Mouse (Mus musculus) hindbrain, postnatal 0 days (tissue): ENCODE results near the gene Sobp. TPM values are rescaled to one million over a fixed set of nuclear protein-coding genes. Genes with fewer than 3 reads are reported as not detected.
A peak's percentile ranks its signal among the peaks of the same experiment; 100 is the strongest.

Source experiments
- ATAC-seq: fragments of 200-750 bp; cut with Nextera tagmentation; 2 replicates; pipeline ENCODE4 v1.8.0; 2017; ENCODE audit warnings: mild to moderate bottlenecking, moderate TSS enrichment, moderate library complexity
- DNase-seq: peaks from one replicate; pipeline ENCODE4 v3.0.0-alpha.2; 2015; ENCODE audit warnings: low spot score
- H3K27ac ChIP-seq: fragments of 300-500 bp; sonication (generic); 2 replicates; pipeline ENCODE4 v1.5.1; 2014; ENCODE audit warnings: mild to moderate bottlenecking
- H3K27me3 ChIP-seq: fragments of 300-500 bp; sonication (generic); 2 replicates; pipeline ENCODE4 v1.6.1; 2014; ENCODE audit warnings: low read length, mixed read lengths; ENCODE audit not compliant: insufficient read depth
- H3K36me3 ChIP-seq: fragments of 300-500 bp; sonication (generic); 2 replicates; pipeline ENCODE4 v1.6.1; 2014; ENCODE audit warnings: low read length, mixed read lengths; ENCODE audit not compliant: insufficient read depth
- H3K4me1 ChIP-seq: fragments of 300-500 bp; sonication (generic); 2 replicates; pipeline ENCODE4 v1.6.1; 2014; ENCODE audit warnings: antibody characterized with exemption, low read length, mixed read lengths; ENCODE audit not compliant: insufficient read depth
- H3K4me2 ChIP-seq: fragments of 300-500 bp; sonication (generic); 2 replicates; pipeline ENCODE4 v1.6.1; 2014; ENCODE audit warnings: low read depth, mild to moderate bottlenecking, low read length, moderate library complexity, mixed read lengths
- H3K4me3 ChIP-seq: fragments of 300-500 bp; sonication (generic); 2 replicates; pipeline ENCODE4 v1.5.1; 2014; ENCODE audit warnings: low read length
- H3K9ac ChIP-seq: fragments of 300-500 bp; sonication (generic); replicated peaks from 2 replicates; pipeline ENCODE4 v1.6.1; 2014; ENCODE audit warnings: mild to moderate bottlenecking, low read length, moderate library complexity, mixed read lengths
- H3K9me3 ChIP-seq: fragments of 300-500 bp; sonication (generic); 2 replicates; pipeline ENCODE4 v1.6.1; 2016; ENCODE audit warnings: low read length, mixed read lengths
- CTCF ChIP-seq: IDR thresholded peaks from 2 replicates; pipeline ENCODE4 v1.5.1; 2016; ENCODE audit warnings: antibody characterized with exemption, control low read depth, low read depth
- WGBS: fragments of 180-500 bp; shearing (Covaris S2); extraction: QIAGEN DNeasy Blood & Tissue Kit; methylation state at CpG from one replicate; pipeline ENCODE4 v1.1.7; 2014; 5-methylcytosine and 5-hydroxymethylcytosine counted together
- polyA plus RNA-seq: library from polyadenylated mRNA; unstranded; fragments of >200 nt; fragmentation: Nextera tagmentation; extraction: Ambion mirVana; gene quantifications from 2 replicates; pipeline ENCODE4 v1.2.1, GENCODE M21; 2015
- total RNA-seq: library from RNA; depleted of rRNA; stranded (reverse); fragments of >200 nt; gene quantifications from 2 replicates; pipeline ENCODE4 v1.2.3, GENCODE M21; 2014

The Sobp gene
- total and polyA plus RNA-seq, 2 experiments from 2014 or later, result 13.8 to 21.4 TPM

DNA sequence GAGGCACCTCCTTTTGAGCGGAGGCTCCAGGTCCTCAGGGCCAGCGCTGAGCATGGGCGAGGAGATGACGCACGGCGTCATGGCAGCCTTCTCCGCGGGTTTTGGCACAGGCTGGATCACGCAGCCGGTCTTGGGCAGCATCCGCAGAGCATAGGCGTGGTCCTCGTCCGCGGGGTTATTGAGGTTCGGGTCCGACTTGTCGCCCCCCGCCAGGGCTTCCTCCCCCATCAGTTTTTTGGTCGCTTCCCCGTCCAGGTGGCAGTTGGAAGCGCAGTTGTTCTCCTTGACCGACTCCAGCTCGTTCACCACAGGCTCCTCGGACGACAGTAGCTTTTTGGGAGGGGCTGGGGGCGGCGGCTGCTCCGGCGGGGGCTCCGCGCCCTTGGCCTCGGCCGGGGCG lies 153.3 kb downstream of the Sobp start:
- Histone ChIP-seq H3K36me3 (no peaks in the 10 kb centered on the region), H3K4me2 (peak overlapping the region; percentile 92), H3K4me1 (peaks cover 10% of the 10 kb centered on the region; the same call in 1 of the 2 replicates), H3K4me3 (peak overlapping the region; percentile 49), H3K9ac (peak overlapping the region; percentile 61), H3K27me3 (no peaks in the 10 kb centered on the region), H3K27ac (no peak overlapping the region), H3K9me3 (no peaks in the 10 kb centered on the region)
- no peak for TF ChIP-seq CTCF
- peak; percentile 27 for ATAC-seq
- DNase-seq, result no peak
- WGBS, result 11% methylated on average over 32 of the region's 35 CpGs

DNA sequence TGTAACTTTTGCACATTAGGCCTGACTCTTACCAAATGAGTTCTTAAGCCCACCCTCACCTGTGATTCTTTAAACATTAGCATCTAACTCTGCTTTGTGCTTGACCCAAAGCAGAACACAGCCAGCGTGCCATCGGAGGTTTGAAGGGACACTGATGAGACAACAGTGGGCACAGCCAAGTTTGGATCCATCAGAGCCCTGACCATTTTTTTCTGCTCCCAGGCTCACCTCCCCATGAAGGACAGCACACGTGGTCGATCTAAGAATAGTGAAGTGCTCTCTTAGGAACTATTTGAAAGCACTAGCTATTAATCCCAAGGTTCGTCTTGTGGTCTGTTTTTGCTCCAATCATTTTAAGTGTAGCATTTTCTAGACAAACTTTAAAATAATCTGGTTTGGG lies 159.5 kb downstream of the Sobp start:
- no peaks in the 10 kb centered on the region for H3K9me3 ChIP-seq
- H3K36me3 ChIP-seq, result no peaks in the 10 kb centered on the region
- TF ChIP-seq CTCF, result no peak
- H3K27ac ChIP-seq, result no peak overlapping the region
- no peak overlapping the region for H3K9ac ChIP-seq
- H3K4me1 ChIP-seq, result no peaks in the 10 kb centered on the region
- H3K4me3 ChIP-seq, result no peak overlapping the region
- 86% methylated on average over 5 of the region's 5 CpGs for WGBS
- H3K27me3 ChIP-seq, result no peaks in the 10 kb centered on the region
- DNase-seq (no peak), ATAC-seq (no peak)
- H3K4me2 ChIP-seq, result no peak overlapping the region

DNA sequence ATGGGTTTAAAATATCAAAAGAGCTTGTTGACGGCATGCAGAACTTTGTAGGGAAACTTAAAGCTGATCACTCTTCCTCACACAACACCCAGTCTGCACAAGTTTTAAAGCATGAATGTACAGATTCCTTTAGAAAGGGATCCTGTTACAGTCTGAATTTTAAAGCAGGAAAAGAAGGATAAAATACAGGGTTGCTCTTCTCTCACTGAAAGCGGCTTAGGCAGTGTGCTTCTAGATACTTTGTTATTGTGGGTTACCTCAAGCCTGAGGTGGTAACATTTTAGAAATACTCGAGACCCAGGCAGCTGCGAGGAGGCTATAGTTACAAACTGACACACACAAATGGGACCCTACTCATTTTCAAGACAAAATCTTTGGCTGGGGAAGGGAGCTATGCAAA lies 160.0 kb downstream of the Sobp start:
- Histone ChIP-seq H3K36me3 (no peaks in the 10 kb centered on the region), H3K9ac (no peak overlapping the region), H3K4me3 (no peak overlapping the region), H3K9me3 (no peaks in the 10 kb centered on the region), H3K27ac (no peak overlapping the region), H3K4me1 (no peaks in the 10 kb centered on the region), H3K27me3 (no peaks in the 10 kb centered on the region), H3K4me2 (no peak overlapping the region)
- no peak for TF ChIP-seq CTCF
- DNase-seq (no peak), ATAC-seq (no peak)
- 92% methylated on average over 4 of the region's 4 CpGs for WGBS

DNA sequence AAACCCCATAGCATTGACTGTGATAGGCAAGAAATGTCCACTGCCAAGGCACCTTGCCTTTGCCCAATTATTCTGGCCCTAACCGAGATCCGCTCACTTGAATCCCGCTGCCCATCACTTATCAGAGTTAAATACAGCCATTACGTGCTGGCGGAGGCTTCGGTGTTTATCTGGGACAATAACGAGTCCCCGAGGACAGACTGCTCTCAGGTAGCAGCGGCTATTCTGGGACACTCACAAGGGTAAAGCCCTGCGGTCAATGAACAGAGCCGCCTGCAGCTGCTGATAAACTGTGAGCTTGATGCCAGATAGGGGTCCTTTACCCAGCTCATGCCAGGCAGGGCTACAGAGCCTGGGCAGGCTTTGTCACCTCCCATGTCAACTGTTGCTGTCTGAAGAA lies 166.2 kb downstream of the Sobp start:
- Histone ChIP-seq H3K27ac (no peak overlapping the region), H3K9ac (no peak overlapping the region), H3K27me3 (no peaks in the 10 kb centered on the region), H3K4me3 (no peak overlapping the region), H3K4me2 (no peak overlapping the region), H3K4me1 (no peaks in the 10 kb centered on the region), H3K9me3 (no peaks in the 10 kb centered on the region), H3K36me3 (no peaks in the 10 kb centered on the region)
- no peak for TF ChIP-seq CTCF
- WGBS, result 71% methylated on average over 11 of the region's 11 CpGs
- ATAC-seq (0 out of 2 replicates have a peak, but pooled peaks have one; percentile 51), DNase-seq (no peak)

DNA sequence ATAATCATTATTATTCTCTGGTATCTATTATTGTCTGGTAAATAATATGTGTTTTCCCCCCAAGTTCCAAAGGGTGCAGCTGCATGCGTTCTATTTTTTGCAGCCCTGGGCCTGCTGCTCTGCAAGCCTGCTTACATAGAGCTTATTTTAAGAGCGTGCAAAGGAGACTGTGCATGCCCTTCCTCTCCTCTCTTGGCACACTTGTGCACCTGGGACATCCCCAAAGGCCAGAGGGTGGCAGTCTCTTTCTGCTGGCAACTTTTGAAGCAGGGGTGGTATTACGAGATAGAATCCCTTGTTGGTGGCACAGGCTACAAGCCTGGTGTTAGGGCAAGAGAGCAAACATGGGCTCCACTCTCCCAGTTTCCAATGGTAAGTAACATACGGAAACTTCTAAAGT lies 167.8 kb downstream of the Sobp start:
- no peaks in the 10 kb centered on the region for H3K4me1 ChIP-seq
- TF ChIP-seq CTCF, result peak; percentile 33; the same call in 1 of the 2 replicates
- no peak overlapping the region for H3K4me3 ChIP-seq
- H3K9ac ChIP-seq, result no peak overlapping the region
- H3K4me2 ChIP-seq, result no peak overlapping the region
- no peak for ATAC-seq
- 75% methylated on average over 4 of the region's 4 CpGs for WGBS
- no peaks in the 10 kb centered on the region for H3K9me3 ChIP-seq
- no peak for DNase-seq
- no peaks in the 10 kb centered on the region for H3K27me3 ChIP-seq
- H3K27ac ChIP-seq, result no peak overlapping the region
- no peaks in the 10 kb centered on the region for H3K36me3 ChIP-seq

DNA sequence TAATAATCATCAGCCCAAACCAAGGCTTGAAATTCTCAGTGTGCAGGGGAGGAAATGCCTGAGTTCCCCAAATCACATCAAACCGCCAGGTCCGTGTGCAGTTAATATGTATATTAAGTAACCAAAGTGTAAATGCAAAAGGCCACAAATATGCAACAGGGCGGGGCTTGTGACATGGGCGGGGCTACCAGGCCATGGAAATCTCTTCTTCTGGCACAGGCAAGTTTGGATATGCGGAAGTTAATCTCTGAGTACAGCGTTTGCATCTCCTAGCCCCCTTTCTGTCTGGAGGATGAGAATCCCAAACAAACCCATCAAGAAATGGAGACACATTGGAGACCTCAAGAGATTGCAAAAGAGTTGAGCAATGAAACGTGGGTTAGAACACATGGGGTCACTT lies 168.7 kb downstream of the Sobp start:
- ATAC-seq, result no peak
- no peaks in the 10 kb centered on the region for H3K27me3 ChIP-seq
- H3K4me3 ChIP-seq, result no peak overlapping the region
- WGBS, result 84% methylated on average over 7 of the region's 7 CpGs
- H3K9ac ChIP-seq, result no peak overlapping the region
- H3K36me3 ChIP-seq, result no peaks in the 10 kb centered on the region
- H3K9me3 ChIP-seq, result no peaks in the 10 kb centered on the region
- no peak overlapping the region for H3K4me2 ChIP-seq
- no peaks in the 10 kb centered on the region for H3K4me1 ChIP-seq
- no peak for DNase-seq
- no peak for TF ChIP-seq CTCF
- H3K27ac ChIP-seq, result no peak overlapping the region

DNA sequence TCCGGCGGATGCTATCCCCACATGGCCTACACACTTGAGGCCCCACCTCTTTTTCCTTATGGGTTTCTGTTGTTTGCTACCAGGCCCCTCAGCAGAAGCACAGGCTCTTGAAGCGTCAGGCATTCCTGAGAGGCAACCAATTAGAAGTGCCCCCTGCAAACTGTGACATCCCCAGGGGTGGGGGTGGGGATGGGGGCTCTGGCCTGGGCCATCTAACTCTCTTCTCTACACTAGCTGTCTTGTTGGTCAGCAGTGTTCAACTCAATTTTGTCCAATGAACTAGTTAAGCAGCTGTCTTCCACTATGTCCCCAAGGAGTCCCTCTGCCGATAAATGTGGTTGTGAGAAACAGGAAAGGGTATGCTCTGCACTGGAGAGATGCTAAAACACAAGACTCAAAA lies 169.3 kb downstream of the Sobp start:
- no peak overlapping the region for H3K9ac ChIP-seq
- no peak overlapping the region for H3K27ac ChIP-seq
- H3K9me3 ChIP-seq, result no peaks in the 10 kb centered on the region
- H3K4me2 ChIP-seq, result no peak overlapping the region
- ATAC-seq, result no peak
- no peaks in the 10 kb centered on the region for H3K4me1 ChIP-seq
- no peaks in the 10 kb centered on the region for H3K36me3 ChIP-seq
- 82% methylated on average over 4 of the region's 4 CpGs for WGBS
- TF ChIP-seq CTCF, result no peak
- H3K4me3 ChIP-seq, result no peak overlapping the region
- H3K27me3 ChIP-seq, result no peaks in the 10 kb centered on the region
- no peak for DNase-seq
